17 mouse cellular contexts compared by ENCODE assay signal in genomic region chr14:115269703-115270402, GRCm38 (mm10).
DNase-seq lines count a peak whose midpoint lies in the region; ATAC-seq and TF ChIP-seq lines count a peak whose summit lies in the region.
"Had no signal": no experiment of that assay in that cellular context is flagged by ENCODE, and none has a peak within 500 bp of the region (broad histone marks: within the 10 kb centered on the region; RNA-seq: fewer than 3 reads in every experiment).

No protein-coding gene starts in this region.

- H3K4me1 ChIP-seq in forebrain, embryonic 15.5 days = no peaks in the 10 kb centered on the region
- no peaks in the 10 kb centered on the region for H3K4me1 ChIP-seq in forebrain, embryonic 12.5 days
- no peaks in the 10 kb centered on the region for H3K4me1 ChIP-seq in midbrain, embryonic 11.5 days (ENCODE audit: control insufficient read depth, insufficient read depth, low read length)
- no peaks in the 10 kb centered on the region for H3K4me1 ChIP-seq in midbrain, postnatal 0 days (ENCODE audit: insufficient read depth, low read length)
- no peaks in the 10 kb centered on the region for H3K4me1 ChIP-seq in forebrain, postnatal 0 days (ENCODE audit: insufficient read depth)
- H3K4me1 ChIP-seq: embryonic facial prominence, embryonic 10.5 days; heart, embryonic 12.5 days; hindbrain, embryonic 10.5 days had no signal

- WGBS in forebrain, embryonic 15.5 days = 89% methylated on average over 6 of the region's 6 CpGs
- 88% methylated on average over 6 of the region's 6 CpGs for WGBS in forebrain, embryonic 12.5 days
- WGBS in midbrain, embryonic 11.5 days = 88% methylated on average over 6 of the region's 6 CpGs
- WGBS in midbrain, postnatal 0 days = 87% methylated on average over 6 of the region's 6 CpGs
- WGBS in forebrain, postnatal 0 days = 80% methylated on average over 6 of the region's 6 CpGs

- TF ChIP-seq CTCF in midbrain, postnatal 0 days (IDR thresholded peaks at IDR 0.05) = no peak
- TF ChIP-seq CTCF in forebrain, postnatal 0 days (IDR thresholded peaks at IDR 0.05; ENCODE audit: low read depth) = no peak

- no peak overlapping the region for H3K27ac ChIP-seq in forebrain, embryonic 15.5 days (replicated peaks)
- H3K27ac ChIP-seq in forebrain, embryonic 12.5 days = no peak overlapping the region
- no peak overlapping the region for H3K27ac ChIP-seq in midbrain, embryonic 11.5 days (ENCODE audit: low read depth, low read length)
- H3K27ac ChIP-seq in midbrain, postnatal 0 days (ENCODE audit: low read depth, low read length) = no peak overlapping the region
- H3K27ac ChIP-seq in forebrain, postnatal 0 days (ENCODE audit: low read depth, low read length) = no peak overlapping the region
- H3K27ac ChIP-seq: embryonic facial prominence, embryonic 10.5 days; gastrocnemius, adult 2 months; hindbrain, embryonic 10.5 days; hindbrain, embryonic 14.5 days had no signal

- H3K27me3 ChIP-seq in forebrain, embryonic 15.5 days = no peaks in the 10 kb centered on the region
- no peaks in the 10 kb centered on the region for H3K27me3 ChIP-seq in forebrain, embryonic 12.5 days
- H3K27me3 ChIP-seq in midbrain, embryonic 11.5 days (ENCODE audit: control insufficient read depth, insufficient read depth, low read length) = no peaks in the 10 kb centered on the region
- no peaks in the 10 kb centered on the region for H3K27me3 ChIP-seq in midbrain, postnatal 0 days (ENCODE audit: insufficient read depth, low read length)
- no peaks in the 10 kb centered on the region for H3K27me3 ChIP-seq in forebrain, postnatal 0 days (ENCODE audit: insufficient read depth, low read length)
- H3K27me3 ChIP-seq: CH12.LX; heart, embryonic 12.5 days; Patski had no signal

- H3K36me3 ChIP-seq in forebrain, embryonic 15.5 days = no peaks in the 10 kb centered on the region
- no peaks in the 10 kb centered on the region for H3K36me3 ChIP-seq in forebrain, embryonic 12.5 days (replicated peaks)
- H3K36me3 ChIP-seq in midbrain, embryonic 11.5 days (ENCODE audit: control insufficient read depth, insufficient read depth, low read length) = no peaks in the 10 kb centered on the region
- no peaks in the 10 kb centered on the region for H3K36me3 ChIP-seq in midbrain, postnatal 0 days (ENCODE audit: insufficient read depth, low read length)
- H3K36me3 ChIP-seq in forebrain, postnatal 0 days (ENCODE audit: insufficient read depth) = no peaks in the 10 kb centered on the region
- H3K36me3 ChIP-seq: embryonic facial prominence, embryonic 10.5 days; heart, embryonic 12.5 days; hindbrain, embryonic 10.5 days had no signal

- peak; percentile 35 for DNase-seq in midbrain, embryonic 11.5 days (ENCODE audit: low spot score, missing footprints)
- no peak for DNase-seq in midbrain, postnatal 0 days (ENCODE audit: low spot score)
- no peak for DNase-seq in forebrain, postnatal 0 days
- DNase-seq in gastrocnemius, adult 18-20 months (ENCODE audit: low spot score) = no peak
- DNase-seq: adrenal gland, postnatal 25 days; cerebellum, adult 2 months; gastrocnemius, adult 2 months; gastrocnemius, postnatal 25 days had no signal

- H3K4me2 ChIP-seq in forebrain, embryonic 15.5 days (replicated peaks) = no peak overlapping the region
- no peak overlapping the region for H3K4me2 ChIP-seq in forebrain, embryonic 12.5 days
- no peak overlapping the region for H3K4me2 ChIP-seq in midbrain, embryonic 11.5 days
- H3K4me2 ChIP-seq in midbrain, postnatal 0 days (ENCODE audit: low read depth, low read length, poor library complexity, severe bottlenecking) = no peak overlapping the region
- no peak overlapping the region for H3K4me2 ChIP-seq in forebrain, postnatal 0 days (ENCODE audit: low read depth)
- H3K4me2 ChIP-seq: heart, embryonic 12.5 days; hindbrain, embryonic 14.5 days had no signal

- no peak overlapping the region for H3K4me3 ChIP-seq in forebrain, embryonic 15.5 days
- no peak overlapping the region for H3K4me3 ChIP-seq in forebrain, embryonic 12.5 days (replicated peaks)
- H3K4me3 ChIP-seq in midbrain, embryonic 11.5 days (ENCODE audit: low read depth, low read length) = no peak overlapping the region
- H3K4me3 ChIP-seq in midbrain, postnatal 0 days (ENCODE audit: low read depth, low read length) = no peak overlapping the region
- no peak overlapping the region for H3K4me3 ChIP-seq in forebrain, postnatal 0 days (ENCODE audit: low read depth, low read length)
- H3K4me3 ChIP-seq: embryonic facial prominence, embryonic 10.5 days; gastrocnemius, adult 2 months; heart, embryonic 12.5 days; hindbrain, embryonic 10.5 days had no signal

- no peaks in the 10 kb centered on the region for H3K9me3 ChIP-seq in forebrain, embryonic 15.5 days
- no peaks in the 10 kb centered on the region for H3K9me3 ChIP-seq in forebrain, embryonic 12.5 days
- H3K9me3 ChIP-seq in midbrain, embryonic 11.5 days (ENCODE audit: control insufficient read depth, low read length) = no peaks in the 10 kb centered on the region
- H3K9me3 ChIP-seq in midbrain, postnatal 0 days (ENCODE audit: low read length) = no peaks in the 10 kb centered on the region
- no peaks in the 10 kb centered on the region for H3K9me3 ChIP-seq in forebrain, postnatal 0 days (ENCODE audit: low read length)
- H3K9me3 ChIP-seq: embryonic facial prominence, embryonic 10.5 days; heart, embryonic 12.5 days; hindbrain, embryonic 10.5 days had no signal

- peak; percentile 68; the same call in 1 of the 2 replicates for ATAC-seq in forebrain, embryonic 15.5 days (replicated peaks)
- ATAC-seq in forebrain, embryonic 12.5 days (ENCODE audit: low FRiP score) = no peak
- no peak for ATAC-seq in midbrain, embryonic 11.5 days (ENCODE audit: low FRiP score)
- no peak for ATAC-seq in midbrain, postnatal 0 days (ENCODE audit: low FRiP score)
- peak; percentile 63; the same call in 1 of the 2 replicates for ATAC-seq in forebrain, postnatal 0 days
- ATAC-seq: activated CD4-positive, CD25-positive, alpha-beta regulatory T cell, adult 4 months; Patski had no signal

- no peak overlapping the region for H3K9ac ChIP-seq in forebrain, embryonic 15.5 days (replicated peaks)
- H3K9ac ChIP-seq in forebrain, embryonic 12.5 days = no peak overlapping the region
- H3K9ac ChIP-seq in midbrain, embryonic 11.5 days (ENCODE audit: low read length) = no peak overlapping the region
- H3K9ac ChIP-seq in midbrain, postnatal 0 days (replicated peaks; ENCODE audit: low read length, poor library complexity, severe bottlenecking) = no peak overlapping the region
- H3K9ac ChIP-seq in forebrain, postnatal 0 days = no peak overlapping the region
- H3K9ac ChIP-seq: heart, embryonic 12.5 days; hindbrain, embryonic 14.5 days had no signal

Comparison
In these comparisons a context has a peak if more than half of its experiments do, and no peak if none do; other contexts are left out.
1. ATAC-seq: peak in forebrain, embryonic 15.5 days (single experiment) and forebrain, postnatal 0 days (single experiment); none in forebrain, embryonic 12.5 days (single experiment), midbrain, embryonic 11.5 days (single experiment) and midbrain, postnatal 0 days (single experiment).